Mouse (Mus musculus): ENCODE measurements around the gene Ndel1. TPM values are rescaled to one million over a fixed set of nuclear protein-coding genes. Genes with fewer than 3 reads are reported as not detected.

Ndel1 gene
- polyA plus RNA-seq, 1 experiment from 2014 or later: 79.4 TPM

- WGBS: 81% methylated on average over 14 of the region's 14 CpGs
- Histone ChIP-seq H3K36me3 (ENCODE audit: control insufficient read depth, insufficient read depth) (peaks cover 46% of the 10 kb centered on the region), H3K27ac (ENCODE audit: low read length) (no peak overlapping the region), H3K27me3 (ENCODE audit: control insufficient read depth, insufficient read depth, low read length) (no peaks in the 10 kb centered on the region), H3K4me2 (ENCODE audit: low read depth, low read length) (no peak overlapping the region), H3K9me3 (replicated peaks; ENCODE audit: control insufficient read depth, low read length) (no peaks in the 10 kb centered on the region), H3K9ac (ENCODE audit: low read length) (no peak overlapping the region), H3K4me3 (ENCODE audit: low read length) (no peak overlapping the region), H3K4me1 (ENCODE audit: control insufficient read depth, insufficient read depth, low read length) (no peaks in the 10 kb centered on the region)
- ATAC-seq (replicated peaks; ENCODE audit: extremely low read depth, insufficient read depth, low FRiP score): no peak
Measured at GRCm38 (mm10) chr11:68819226-68819805, 52.3 kb downstream of the Ndel1 start.

DNA sequence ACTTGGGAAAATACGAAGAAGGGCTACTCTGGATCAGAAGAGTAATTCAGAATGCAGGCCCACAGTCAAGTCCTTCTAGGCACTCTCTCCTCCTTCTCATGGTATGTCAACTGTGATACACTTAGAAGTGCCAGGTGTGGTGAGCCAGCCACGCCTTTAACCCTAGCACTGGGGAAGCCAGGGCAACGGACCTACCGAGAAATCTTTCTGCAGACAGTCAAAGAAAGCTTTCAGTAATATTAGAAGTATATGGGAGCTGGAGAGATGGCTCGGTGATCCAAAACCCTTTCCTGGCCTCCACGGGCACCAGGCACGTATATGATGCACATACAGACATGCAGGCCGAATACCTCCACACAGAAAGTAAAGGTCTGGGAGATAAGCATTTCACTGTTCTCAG, 53.2 kb downstream of the Ndel1 start:
- H3K36me3 ChIP-seq (ENCODE audit: control insufficient read depth, insufficient read depth): peaks cover 52% of the 10 kb centered on the region
- no peaks in the 10 kb centered on the region for H3K27me3 ChIP-seq (ENCODE audit: control insufficient read depth, insufficient read depth, low read length)
- WGBS: 83% methylated on average over 8 of the region's 8 CpGs
- no peak overlapping the region for H3K27ac ChIP-seq (ENCODE audit: low read length)
- H3K9ac ChIP-seq (ENCODE audit: low read length): no peak overlapping the region
- H3K4me2 ChIP-seq (ENCODE audit: low read depth, low read length): no peak overlapping the region
- H3K4me3 ChIP-seq (ENCODE audit: low read length): no peak overlapping the region
- H3K4me1 ChIP-seq (ENCODE audit: control insufficient read depth, insufficient read depth, low read length): no peaks in the 10 kb centered on the region
- no peak for ATAC-seq (replicated peaks; ENCODE audit: extremely low read depth, insufficient read depth, low FRiP score)
- no peaks in the 10 kb centered on the region for H3K9me3 ChIP-seq (replicated peaks; ENCODE audit: control insufficient read depth, low read length)

- Histone ChIP-seq H3K9me3 (replicated peaks; ENCODE audit: control insufficient read depth, low read length) (no peaks in the 10 kb centered on the region), H3K27ac (ENCODE audit: low read length) (no peak overlapping the region), H3K27me3 (ENCODE audit: control insufficient read depth, insufficient read depth, low read length) (no peaks in the 10 kb centered on the region), H3K36me3 (ENCODE audit: control insufficient read depth, insufficient read depth) (peaks cover 82% of the 10 kb centered on the region), H3K4me3 (ENCODE audit: low read length) (no peak overlapping the region), H3K9ac (ENCODE audit: low read length) (no peak overlapping the region), H3K4me1 (ENCODE audit: control insufficient read depth, insufficient read depth, low read length) (no peaks in the 10 kb centered on the region), H3K4me2 (ENCODE audit: low read depth, low read length) (no peak overlapping the region)
- WGBS: 87% methylated on average over 9 of the region's 9 CpGs
- no peak for ATAC-seq (replicated peaks; ENCODE audit: extremely low read depth, insufficient read depth, low FRiP score)
Measured at GRCm38 (mm10) chr11:68811881-68812577, 59.6 kb downstream of the Ndel1 start.

- no peaks in the 10 kb centered on the region for H3K9me3 ChIP-seq (replicated peaks; ENCODE audit: control insufficient read depth, low read length)
- H3K4me3 ChIP-seq (ENCODE audit: low read length): no peak overlapping the region
- no peaks in the 10 kb centered on the region for H3K4me1 ChIP-seq (ENCODE audit: control insufficient read depth, insufficient read depth, low read length)
- no peak; the same call in 1 of the 2 replicates for ATAC-seq (replicated peaks; ENCODE audit: extremely low read depth, insufficient read depth, low FRiP score)
- H3K9ac ChIP-seq (ENCODE audit: low read length): no peak overlapping the region
- no peak overlapping the region for H3K4me2 ChIP-seq (ENCODE audit: low read depth, low read length)
- 37% methylated on average over 6 of the region's 6 CpGs for WGBS
- peaks cover 86% of the 10 kb centered on the region for H3K36me3 ChIP-seq (ENCODE audit: control insufficient read depth, insufficient read depth)
- H3K27me3 ChIP-seq (ENCODE audit: control insufficient read depth, insufficient read depth, low read length): no peaks in the 10 kb centered on the region
- H3K27ac ChIP-seq (ENCODE audit: low read length): no peak overlapping the region
Measured at GRCm38 (mm10) chr11:68807787-68808186, 63.9 kb downstream of the Ndel1 start.

- Histone ChIP-seq H3K27me3 (ENCODE audit: control insufficient read depth, insufficient read depth, low read length) (no peaks in the 10 kb centered on the region), H3K4me2 (ENCODE audit: low read depth, low read length) (no peak overlapping the region), H3K9ac (ENCODE audit: low read length) (no peak overlapping the region), H3K4me3 (ENCODE audit: low read length) (no peak overlapping the region), H3K36me3 (ENCODE audit: control insufficient read depth, insufficient read depth) (peaks cover 87% of the 10 kb centered on the region), H3K9me3 (replicated peaks; ENCODE audit: control insufficient read depth, low read length) (no peaks in the 10 kb centered on the region), H3K4me1 (ENCODE audit: control insufficient read depth, insufficient read depth, low read length) (no peaks in the 10 kb centered on the region), H3K27ac (ENCODE audit: low read length) (no peak overlapping the region)
- no peak for ATAC-seq (replicated peaks; ENCODE audit: extremely low read depth, insufficient read depth, low FRiP score)
- WGBS: 56% methylated on average over 4 of the region's 4 CpGs
Measured at GRCm38 (mm10) chr11:68805148-68805547, 66.5 kb downstream of the Ndel1 start.

- 90% methylated on average over 10 of the region's 10 CpGs for whole genome bisulfite sequencing
- Histone ChIP-seq H3K4me2 (ENCODE audit: low read depth, low read length) (no peak overlapping the region), H3K9me3 (replicated peaks; ENCODE audit: control insufficient read depth, low read length) (no peaks in the 10 kb centered on the region), H3K27me3 (ENCODE audit: control insufficient read depth, insufficient read depth, low read length) (no peaks in the 10 kb centered on the region), H3K4me1 (ENCODE audit: control insufficient read depth, insufficient read depth, low read length) (no peaks in the 10 kb centered on the region), H3K36me3 (ENCODE audit: control insufficient read depth, insufficient read depth) (peaks cover 87% of the 10 kb centered on the region), H3K4me3 (ENCODE audit: low read length) (no peak overlapping the region), H3K9ac (ENCODE audit: low read length) (no peak overlapping the region), H3K27ac (ENCODE audit: low read length) (no peak overlapping the region)
- ATAC-seq (replicated peaks; ENCODE audit: extremely low read depth, insufficient read depth, low FRiP score): no peak
Measured at GRCm38 (mm10) chr11:68798258-68798657, 73.4 kb downstream of the Ndel1 start.

DNA sequence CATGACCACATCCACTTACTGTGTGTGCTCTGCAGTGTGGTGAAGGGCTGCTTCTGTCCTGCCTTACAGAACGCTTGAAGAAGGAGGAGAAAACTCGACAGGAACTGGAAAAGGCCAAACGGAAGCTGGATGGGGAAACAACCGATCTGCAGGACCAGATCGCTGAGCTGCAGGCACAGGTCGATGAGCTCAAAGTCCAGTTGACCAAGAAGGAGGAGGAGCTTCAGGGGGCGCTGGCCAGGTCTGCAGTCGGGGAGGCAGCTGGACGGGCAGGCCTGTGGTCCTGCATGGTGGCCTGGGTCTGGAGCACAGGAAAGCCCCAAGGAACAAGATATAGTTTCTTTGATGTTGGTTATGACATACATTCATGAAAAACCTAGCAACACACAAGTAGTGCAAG, 79.9 kb downstream of the Ndel1 start:
- Histone ChIP-seq H3K9ac (ENCODE audit: low read length) (no peak overlapping the region), H3K9me3 (replicated peaks; ENCODE audit: control insufficient read depth, low read length) (no peaks in the 10 kb centered on the region), H3K4me2 (ENCODE audit: low read depth, low read length) (no peak overlapping the region), H3K36me3 (ENCODE audit: control insufficient read depth, insufficient read depth) (peaks cover 90% of the 10 kb centered on the region), H3K4me3 (ENCODE audit: low read length) (no peak overlapping the region), H3K27ac (ENCODE audit: low read length) (no peak overlapping the region), H3K4me1 (ENCODE audit: control insufficient read depth, insufficient read depth, low read length) (no peaks in the 10 kb centered on the region), H3K27me3 (ENCODE audit: control insufficient read depth, insufficient read depth, low read length) (no peaks in the 10 kb centered on the region)
- ATAC-seq (replicated peaks; ENCODE audit: extremely low read depth, insufficient read depth, low FRiP score): no peak
- 89% methylated on average over 9 of the region's 9 CpGs for WGBS

- no peak overlapping the region for H3K4me3 ChIP-seq (ENCODE audit: low read length)
- WGBS: 90% methylated on average over 10 of the region's 10 CpGs
- H3K4me1 ChIP-seq (ENCODE audit: control insufficient read depth, insufficient read depth, low read length): no peaks in the 10 kb centered on the region
- peaks cover 89% of the 10 kb centered on the region for H3K36me3 ChIP-seq (ENCODE audit: control insufficient read depth, insufficient read depth)
- H3K27me3 ChIP-seq (ENCODE audit: control insufficient read depth, insufficient read depth, low read length): no peaks in the 10 kb centered on the region
- H3K9ac ChIP-seq (ENCODE audit: low read length): no peak overlapping the region
- H3K4me2 ChIP-seq (ENCODE audit: low read depth, low read length): no peak overlapping the region
- ATAC-seq (replicated peaks; ENCODE audit: extremely low read depth, insufficient read depth, low FRiP score): no peak
- no peaks in the 10 kb centered on the region for H3K9me3 ChIP-seq (replicated peaks; ENCODE audit: control insufficient read depth, low read length)
- no peak overlapping the region for H3K27ac ChIP-seq (ENCODE audit: low read length)
Measured at GRCm38 (mm10) chr11:68790720-68791119, 80.9 kb downstream of the Ndel1 start.

GRCm38 (mm10) chr11:68787222-68787621, 84.4 kb downstream of the Ndel1 start:
- Histone ChIP-seq H3K9me3 (replicated peaks; ENCODE audit: control insufficient read depth, low read length) (no peaks in the 10 kb centered on the region), H3K27me3 (ENCODE audit: control insufficient read depth, insufficient read depth, low read length) (no peaks in the 10 kb centered on the region), H3K36me3 (ENCODE audit: control insufficient read depth, insufficient read depth) (peaks cover 78% of the 10 kb centered on the region), H3K4me2 (ENCODE audit: low read depth, low read length) (no peak overlapping the region), H3K4me3 (ENCODE audit: low read length) (no peak overlapping the region), H3K9ac (ENCODE audit: low read length) (no peak overlapping the region), H3K27ac (ENCODE audit: low read length) (no peak overlapping the region), H3K4me1 (ENCODE audit: control insufficient read depth, insufficient read depth, low read length) (no peaks in the 10 kb centered on the region)
- 86% methylated on average over 9 of the region's 9 CpGs for WGBS
- no peak for ATAC-seq (replicated peaks; ENCODE audit: extremely low read depth, insufficient read depth, low FRiP score)

Data from heart, embryonic 16.5 days (tissue).